Mouse (Mus musculus) layer of hippocampus, postnatal 14 days (tissue): ENCODE data around the gene Fbxl17. TPM values are rescaled to one million over a fixed set of nuclear protein-coding genes. Genes with fewer than 3 reads are reported as not detected.

ENCODE experiments used
- DNase-seq, 2 experiments: peaks; one replicate each; pipeline ENCODE4 v3.0.0; 2021 to 2022; ENCODE audit warnings: low spot score in 2 of 2, mixed read lengths in 1 of 2
- total RNA-seq, 2 experiments: library from RNA; stranded (reverse); gene quantifications; 2 replicates each; pipeline ENCODE4 v1.2.3; 2021

The Fbxl17 gene
- total RNA-seq, 2 experiments from 2014 or later: 50.6 to 56.8 TPM

GRCm38 (mm10) chr17:63070161-63070761 lies 429.6 kb downstream of the Fbxl17 start:
- no peak for DNase-seq

- no peak for DNase-seq
Measured at GRCm38 (mm10) chr17:63062785-63063184, 437.0 kb downstream of the Fbxl17 start.

GRCm38 (mm10) chr17:63061786-63062185 lies 438.0 kb downstream of the Fbxl17 start:
- DNase-seq: no peak

- no peak for DNase-seq
Measured at GRCm38 (mm10) chr17:63060814-63061213, 439.0 kb downstream of the Fbxl17 start.

GRCm38 (mm10) chr17:63057740-63058388 lies 442.0 kb downstream of the Fbxl17 start:
- DNase-seq: peak in 1 of 2 experiments; percentile 49

- DNase-seq: no peak
Measured at GRCm38 (mm10) chr17:63056976-63057375, 442.8 kb downstream of the Fbxl17 start.

GRCm38 (mm10) chr17:63053311-63053710 lies 446.5 kb downstream of the Fbxl17 start:
- DNase-seq: no peak

- no peak for DNase-seq
Measured at GRCm38 (mm10) chr17:63046401-63046800, 453.4 kb downstream of the Fbxl17 start.

DNA sequence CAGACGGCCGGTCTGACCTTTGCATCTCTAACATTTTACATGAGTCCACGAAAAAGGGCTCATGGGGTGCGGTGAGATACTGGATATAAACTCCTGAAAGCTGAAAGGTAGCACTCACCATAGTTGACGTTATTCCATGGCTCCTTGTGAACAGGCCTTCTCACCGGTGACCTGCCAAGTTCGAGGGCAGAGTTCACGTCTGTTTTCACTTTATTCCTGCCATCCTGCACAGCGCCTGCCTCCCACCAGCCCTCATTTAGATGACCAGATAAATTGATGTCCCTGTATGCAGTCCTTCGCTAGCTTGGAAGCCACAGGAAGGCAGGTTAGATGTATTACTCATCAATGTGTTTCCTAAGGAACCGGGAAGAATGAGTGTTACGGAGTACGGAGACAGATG lies 454.5 kb downstream of the Fbxl17 start:
- no peak for DNase-seq

DNA sequence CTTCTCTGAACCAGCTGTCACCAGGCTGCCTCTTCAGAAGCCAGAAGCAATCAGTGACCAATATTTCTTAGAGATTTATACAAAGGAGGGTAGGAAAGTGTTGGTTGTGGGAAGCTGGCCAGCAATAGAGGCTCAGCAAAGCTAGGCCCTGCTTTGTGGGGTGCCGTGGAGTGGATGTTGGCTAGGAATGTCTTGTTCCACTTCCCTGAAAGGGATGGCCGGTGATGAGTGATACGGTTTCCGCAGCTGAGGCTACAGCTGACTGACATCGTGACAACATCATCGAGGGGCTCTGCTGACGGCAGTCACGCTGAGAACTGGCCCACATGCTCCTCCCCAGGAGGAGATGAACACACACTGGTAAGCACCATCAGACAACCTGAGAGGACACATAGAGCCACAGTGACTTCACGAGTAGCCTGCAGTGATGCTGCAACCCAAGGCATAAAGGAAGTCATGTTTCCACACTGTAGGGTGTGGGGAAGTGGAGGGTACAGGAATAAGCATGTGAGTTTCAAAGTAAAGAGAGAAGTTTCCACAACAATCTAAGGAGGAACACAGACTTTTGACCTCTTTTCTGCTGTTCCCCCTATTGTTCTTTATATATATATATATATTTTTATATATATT lies 456.7 kb downstream of the Fbxl17 start:
- no peak for DNase-seq

GRCm38 (mm10) chr17:63037562-63037961 lies 462.3 kb downstream of the Fbxl17 start:
- DNase-seq: no peak

- no peak for DNase-seq
Measured at GRCm38 (mm10) chr17:63033141-63033540, 466.7 kb downstream of the Fbxl17 start.

- no peak for DNase-seq
Measured at GRCm38 (mm10) chr17:63029105-63029504, 470.7 kb downstream of the Fbxl17 start.

GRCm38 (mm10) chr17:63025238-63025637 lies 474.6 kb downstream of the Fbxl17 start:
- no peak for DNase-seq

DNA sequence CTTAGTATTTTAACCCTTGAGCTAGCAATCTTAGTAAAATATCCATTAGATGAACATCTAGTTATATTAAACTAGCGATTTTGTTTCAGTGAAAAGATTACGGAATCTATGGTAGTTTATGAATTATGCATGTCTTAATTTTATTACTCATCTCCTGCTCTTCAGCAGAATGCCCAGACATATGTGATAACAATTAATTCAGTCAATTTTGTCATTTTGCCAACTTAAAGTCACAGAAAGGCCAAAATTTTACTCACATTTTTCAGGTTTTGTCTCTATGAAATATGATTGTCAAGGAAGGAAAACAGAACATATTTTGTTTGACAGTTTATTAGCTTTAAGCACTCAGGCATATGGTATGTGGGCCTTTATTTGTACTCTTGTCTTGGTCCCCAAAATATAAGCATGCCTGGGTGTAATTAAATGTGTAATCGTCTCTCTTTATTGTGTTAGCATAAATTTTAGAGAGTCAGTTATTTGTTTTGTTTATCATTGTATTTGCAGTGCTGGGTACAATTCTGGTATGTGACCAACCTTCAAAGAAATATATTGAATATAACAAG lies 482.1 kb downstream of the Fbxl17 start:
- DNase-seq: peak in 1 of 2 experiments; percentile 32

GRCm38 (mm10) chr17:63012571-63012923 lies 487.3 kb downstream of the Fbxl17 start:
- no peak for DNase-seq

- peak; percentile 52 to 73 for DNase-seq
Measured at GRCm38 (mm10) chr17:63011893-63012570, 487.8 kb downstream of the Fbxl17 start.

DNA sequence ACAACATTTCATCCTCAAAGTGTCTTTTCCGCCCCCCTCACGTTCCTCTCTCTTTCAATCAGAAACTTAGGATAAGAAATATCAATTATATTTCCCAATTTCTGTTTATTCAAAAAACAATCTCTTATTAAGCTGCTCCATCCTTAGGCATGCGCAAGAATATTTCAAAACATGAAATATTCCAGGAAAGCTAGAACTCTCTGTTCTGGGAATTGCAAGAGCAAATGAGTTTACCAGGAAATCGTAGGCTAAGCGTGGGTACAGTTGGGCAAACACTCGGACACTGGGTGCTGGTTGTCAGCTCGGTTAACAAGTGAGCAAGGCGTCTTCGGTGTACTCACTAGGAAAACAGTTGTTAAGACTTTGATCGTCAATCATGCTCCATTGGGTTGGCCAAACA lies 489.0 kb downstream of the Fbxl17 start:
- DNase-seq: no peak

- no peak for DNase-seq
Measured at GRCm38 (mm10) chr17:63008788-63009187, 491.0 kb downstream of the Fbxl17 start.

- DNase-seq: no peak
Measured at GRCm38 (mm10) chr17:63008277-63008676, 491.5 kb downstream of the Fbxl17 start.

DNA sequence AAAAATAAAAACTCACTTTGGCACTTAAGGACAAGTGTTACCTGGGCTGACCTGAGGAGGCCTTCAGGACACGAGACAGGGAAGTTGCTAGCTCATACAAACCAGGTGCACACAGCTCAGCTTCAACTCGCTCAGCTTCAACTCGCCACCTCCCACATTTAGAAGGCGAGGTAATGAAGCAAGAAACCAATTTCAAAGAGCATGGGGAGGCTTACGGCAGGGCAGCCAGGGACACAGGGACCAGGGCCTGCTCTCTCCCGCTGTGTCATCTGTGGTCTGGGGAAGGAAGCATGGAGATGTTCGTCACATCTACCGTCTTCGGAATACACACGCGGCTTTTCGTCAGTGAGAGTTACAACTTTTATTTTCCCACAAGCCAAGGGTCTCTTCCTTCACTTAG lies 491.9 kb downstream of the Fbxl17 start:
- no peak for DNase-seq
